Mouse (Mus musculus) liver, embryonic 13.5 days (tissue): ENCODE measurements around the gene 4930578G10Rik. TPM values are rescaled to one million over a fixed set of nuclear protein-coding genes. Genes with fewer than 3 reads are reported as not detected.

ENCODE experiments used
- ATAC-seq: fragments of 200-750 bp; cut with Nextera tagmentation; 2 replicates; pipeline ENCODE4 v1.8.0; 2017; ENCODE audit warnings: low read depth, mild to moderate bottlenecking, moderate number of reproducible peaks, moderate library complexity
- DNase-seq: peaks from one replicate; pipeline ENCODE4 v3.0.0; 2022
- H3K27ac ChIP-seq: fragments of 300-500 bp; sonication (generic); 2 replicates; pipeline ENCODE4 v1.5.1; 2015; ENCODE audit warnings: moderate library complexity, mild to moderate bottlenecking, inconsistent platforms
- H3K27me3 ChIP-seq: fragments of 300-500 bp; sonication (generic); 2 replicates; pipeline ENCODE4 v1.6.1; 2015; ENCODE audit warnings: mild to moderate bottlenecking, inconsistent platforms
- H3K36me3 ChIP-seq: fragments of 300-500 bp; sonication (generic); 2 replicates; pipeline ENCODE4 v1.6.1; 2015; ENCODE audit warnings: mild to moderate bottlenecking, inconsistent platforms
- H3K4me1 ChIP-seq: fragments of 300-500 bp; sonication (generic); replicated peaks from 2 replicates; pipeline ENCODE4 v1.6.1; 2015; ENCODE audit warnings: inconsistent platforms
- H3K4me2 ChIP-seq: fragments of 300-500 bp; sonication (generic); 2 replicates; pipeline ENCODE4 v1.6.1; 2015; ENCODE audit warnings: inconsistent platforms, mild to moderate bottlenecking, moderate library complexity
- H3K4me3 ChIP-seq: fragments of 300-500 bp; sonication (generic); replicated peaks from 2 replicates; pipeline ENCODE4 v1.5.1; 2015; ENCODE audit warnings: mild to moderate bottlenecking, inconsistent platforms
- H3K9ac ChIP-seq: fragments of 300-500 bp; sonication (generic); 2 replicates; pipeline ENCODE4 v1.6.1; 2015; ENCODE audit warnings: mild to moderate bottlenecking, inconsistent platforms
- H3K9me3 ChIP-seq: fragments of 300-500 bp; sonication (generic); replicated peaks from 2 replicates; pipeline ENCODE4 v1.6.1; 2016; ENCODE audit warnings: inconsistent platforms
- WGBS: fragments of 180-500 bp; shearing (Covaris S2); methylation state at CpG from one replicate; pipeline ENCODE4 v1.1.7; 2015; ENCODE audit not compliant: insufficient replicate concordance; 5-methylcytosine and 5-hydroxymethylcytosine counted together
- polyA plus RNA-seq: library from polyadenylated mRNA; unstranded; fragments of >200 nt; fragmentation: Nextera tagmentation; extraction: Ambion mirVana; gene quantifications from 2 replicates; pipeline ENCODE4 v1.2.1, GENCODE M21; 2015

The 4930578G10Rik gene
- polyA plus RNA-seq, 1 experiment from 2014 or later = not detected

DNA sequence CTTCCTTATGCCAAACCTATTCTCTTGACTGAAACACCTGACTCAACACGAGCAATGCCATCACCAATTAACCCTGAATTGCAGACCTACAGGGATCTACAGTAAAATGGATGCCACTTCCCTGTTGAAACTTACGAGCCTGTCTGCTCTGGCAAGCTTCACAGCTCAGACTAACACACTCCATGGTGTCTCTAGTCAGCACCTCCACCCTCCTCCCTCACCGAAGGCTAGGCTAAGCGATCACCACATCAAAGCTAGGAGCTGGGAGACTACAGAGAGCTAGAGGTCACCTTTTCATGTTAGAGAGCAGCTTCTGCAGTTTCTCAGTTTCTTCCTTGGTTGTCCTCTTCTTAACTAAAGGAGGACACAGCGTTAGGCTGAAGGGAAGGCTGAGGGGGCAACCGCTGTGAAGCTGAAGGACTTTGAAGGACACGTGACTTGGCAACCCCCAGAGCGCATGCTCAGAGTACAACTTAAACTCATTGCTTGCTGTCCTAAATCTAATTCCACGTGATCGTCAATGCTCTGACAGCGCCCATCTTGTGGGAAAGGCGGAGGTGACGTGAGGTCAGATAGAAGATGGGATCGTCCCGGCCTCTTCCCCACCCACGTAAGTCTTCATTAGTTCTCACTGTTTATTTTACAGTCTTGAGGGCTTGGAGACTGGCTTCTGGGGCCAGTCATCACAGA, 137.5 kb downstream of the 4930578G10Rik start:
- H3K4me2 ChIP-seq = no peak overlapping the region
- no peak for DNase-seq
- ATAC-seq = no peak
- H3K9me3 ChIP-seq = no peaks in the 10 kb centered on the region
- H3K27me3 ChIP-seq = peaks cover 3% of the 10 kb centered on the region
- H3K4me3 ChIP-seq = no peak overlapping the region
- peaks cover 59% of the 10 kb centered on the region for H3K4me1 ChIP-seq
- WGBS = 75% methylated on average over 16 of the region's 16 CpGs
- H3K27ac ChIP-seq = 0 out of 2 replicates have a peak overlapping the region, but pooled peaks have one; percentile 6
- no peaks in the 10 kb centered on the region for H3K36me3 ChIP-seq
- peak overlapping the region; percentile 16; the same call in 1 of the 2 replicates for H3K9ac ChIP-seq

DNA sequence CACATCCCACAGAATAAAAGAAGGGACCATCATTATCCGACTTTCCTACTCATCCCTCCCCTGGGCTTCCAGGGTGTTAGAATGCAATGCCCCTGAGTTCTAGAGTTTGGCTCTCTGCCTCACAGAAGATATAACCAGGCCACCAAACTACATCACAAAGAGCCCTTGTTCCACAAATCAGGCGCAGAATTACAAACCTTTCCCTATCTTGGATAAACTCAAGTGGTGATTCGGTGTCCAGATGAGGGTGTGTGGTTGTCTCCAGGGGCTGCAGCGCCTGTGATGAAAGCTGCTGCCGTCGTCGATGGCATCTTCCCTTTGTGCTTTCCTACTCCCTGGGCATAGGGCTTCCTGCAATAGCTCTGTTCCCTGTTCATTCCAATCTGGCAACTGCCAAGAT, 138.8 kb downstream of the 4930578G10Rik start, which contains the start of gene Fam205c:
TSS of gene Fam205c (minus strand) at position 101 of the 400 bp plus-strand sequence.
- no peaks in the 10 kb centered on the region for H3K9me3 ChIP-seq
- H3K4me2 ChIP-seq = no peak within 1 kb of the TSS
- WGBS = 79% methylated on average over 7 of the region's 7 CpGs
- no peak within 1 kb of the TSS for H3K4me3 ChIP-seq
- DNase-seq (no peak), ATAC-seq (no peak)
- H3K4me1 ChIP-seq = peaks cover 55% of the 10 kb centered on the region
- H3K27me3 ChIP-seq = peaks cover 3% of the 10 kb centered on the region
- H3K36me3 ChIP-seq = no peaks in the 10 kb centered on the region
- H3K9ac ChIP-seq = no peak within 1 kb of the TSS
- 0 out of 2 replicates have a peak within 1 kb of the TSS, but pooled peaks have one; percentile 6 for H3K27ac ChIP-seq

DNA sequence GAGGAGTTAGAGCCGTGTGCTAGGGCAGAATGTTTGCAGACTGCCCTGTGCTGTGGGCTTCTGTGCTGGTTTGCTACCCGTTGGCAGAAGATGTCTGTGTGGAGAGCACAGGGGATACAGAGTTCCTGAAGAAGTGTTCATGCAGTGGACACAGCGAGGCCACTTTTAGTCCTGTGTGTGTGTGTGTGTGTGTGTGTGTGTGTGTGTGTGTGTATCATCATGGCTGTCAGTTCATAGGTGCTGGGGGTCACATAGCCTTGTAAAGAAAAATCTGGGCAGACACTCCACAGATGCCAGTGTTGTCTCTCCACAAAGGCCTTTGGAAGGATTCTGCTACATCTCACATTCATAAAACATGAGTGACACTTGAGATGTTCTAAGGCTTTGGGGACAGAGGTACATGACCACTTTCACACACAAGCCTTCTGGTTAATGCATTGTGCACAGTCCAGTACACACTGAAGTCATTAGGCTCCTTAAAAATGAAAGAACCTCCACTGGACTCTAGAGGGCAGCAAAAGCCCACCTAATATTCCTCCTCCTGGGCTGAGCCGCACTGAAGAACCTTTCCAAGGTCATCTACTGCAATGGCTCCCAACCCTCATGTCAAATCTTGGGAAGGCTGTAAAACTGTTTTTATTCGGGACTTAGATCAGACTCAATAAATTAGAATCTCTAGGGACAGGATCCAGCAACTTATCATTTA, 141.4 kb downstream of the 4930578G10Rik start:
- H3K36me3 ChIP-seq = no peaks in the 10 kb centered on the region
- peaks cover 3% of the 10 kb centered on the region for H3K27me3 ChIP-seq
- H3K4me3 ChIP-seq = no peak overlapping the region
- no peak overlapping the region for H3K9ac ChIP-seq
- ATAC-seq (peak; percentile 45), DNase-seq (peak; percentile 65)
- 26% methylated on average over 5 of the region's 5 CpGs for WGBS
- peaks cover 54% of the 10 kb centered on the region for H3K4me1 ChIP-seq
- no peak overlapping the region for H3K4me2 ChIP-seq
- peak overlapping the region; percentile 79; the same call in 1 of the 2 replicates for H3K27ac ChIP-seq
- no peaks in the 10 kb centered on the region for H3K9me3 ChIP-seq

DNA sequence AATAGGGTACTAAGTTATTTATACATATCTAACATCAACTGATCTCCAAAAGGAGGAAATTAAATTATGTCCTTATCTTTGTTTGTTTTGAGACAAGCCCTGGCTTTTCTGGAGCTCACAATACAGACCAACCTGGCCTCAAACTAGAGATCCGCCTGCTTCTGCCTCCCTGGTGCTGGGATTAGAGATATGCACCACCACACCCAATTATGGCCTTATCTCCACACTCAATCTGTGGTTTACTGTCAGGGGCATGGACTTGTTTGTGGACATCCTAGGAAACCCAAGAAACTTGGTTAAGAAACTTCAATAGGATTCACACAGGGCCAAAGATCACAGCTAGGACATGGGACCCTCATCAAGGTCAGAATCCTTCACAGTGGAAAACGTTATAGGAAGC, 142.3 kb downstream of the 4930578G10Rik start:
- 47% methylated on average over 2 of the region's 2 CpGs for WGBS
- ATAC-seq (peak; percentile 30), DNase-seq (peak; percentile 47)
- Histone ChIP-seq H3K27me3 (peaks cover 3% of the 10 kb centered on the region; the same call in 1 of the 2 replicates), H3K9me3 (no peaks in the 10 kb centered on the region), H3K4me1 (peaks cover 60% of the 10 kb centered on the region), H3K4me3 (no peak overlapping the region), H3K27ac (peak overlapping the region; percentile 79), H3K4me2 (no peak overlapping the region), H3K9ac (no peak overlapping the region), H3K36me3 (peaks cover 6% of the 10 kb centered on the region; the same call in 1 of the 2 replicates)

DNA sequence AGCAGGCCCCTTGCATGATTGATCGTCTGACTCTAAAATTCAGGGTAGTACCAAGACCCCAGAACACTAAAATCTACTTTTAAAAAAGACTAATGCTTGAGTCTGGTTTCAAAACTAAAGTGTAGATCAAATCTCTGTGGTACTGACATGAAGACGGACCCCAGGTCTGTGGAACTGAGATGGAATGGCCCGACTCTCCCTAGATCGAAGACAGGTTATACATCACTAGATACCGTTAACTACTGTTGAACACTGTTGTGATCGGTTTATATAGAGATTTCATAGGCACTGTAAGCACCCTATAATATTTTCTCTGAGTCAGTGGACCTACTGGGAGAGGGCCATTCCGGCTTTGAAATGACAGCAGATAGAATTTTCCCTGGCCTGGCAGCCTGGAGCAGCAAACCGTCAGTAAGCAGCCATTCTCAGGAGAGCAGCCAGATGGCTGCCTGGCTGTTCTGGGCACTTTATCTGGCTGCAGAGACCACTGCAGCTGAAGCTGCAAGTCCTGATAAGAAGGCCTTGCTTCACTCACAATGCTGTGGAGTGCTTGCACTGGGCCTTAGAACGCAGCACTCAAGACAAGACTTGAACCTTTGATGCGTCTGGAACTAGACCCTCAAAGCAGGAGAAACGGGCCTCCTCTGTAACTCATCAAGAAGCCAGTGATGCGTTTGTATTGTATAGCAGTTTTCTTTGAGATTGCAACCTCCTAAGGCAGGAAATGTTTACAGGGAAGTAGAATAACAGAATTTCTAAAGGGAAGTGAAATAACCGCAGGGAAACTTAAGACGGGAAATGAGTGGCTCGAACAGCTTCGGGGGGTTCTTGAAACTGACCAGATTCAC, 144.7 kb downstream of the 4930578G10Rik start:
- peak overlapping the region; percentile 94 for H3K27ac ChIP-seq

DNA sequence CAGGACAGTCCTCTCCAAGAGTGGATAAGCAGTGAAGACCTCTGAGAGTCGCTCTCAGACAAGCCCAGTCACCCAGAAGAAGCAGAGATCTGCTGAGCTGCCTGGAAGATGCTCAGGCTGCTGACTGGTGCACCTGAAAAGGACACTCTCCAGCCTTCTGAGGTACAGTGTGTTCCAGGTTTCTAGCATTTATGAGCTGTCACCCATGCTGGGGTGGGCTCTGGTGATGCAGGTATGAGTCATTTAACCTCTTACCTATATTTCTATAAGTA, 145.3 kb downstream of the 4930578G10Rik start:
- ATAC-seq (peak; percentile 70), DNase-seq (no peak)
- Histone ChIP-seq H3K27me3 (no peaks in the 10 kb centered on the region), H3K36me3 (peaks cover 6% of the 10 kb centered on the region; the same call in 1 of the 2 replicates), H3K4me2 (peak overlapping the region; percentile 64), H3K27ac (peak overlapping the region; percentile 94), H3K4me3 (peak overlapping the region; percentile 61), H3K4me1 (peaks cover 58% of the 10 kb centered on the region), H3K9me3 (no peaks in the 10 kb centered on the region), H3K9ac (peak overlapping the region; percentile 80)
- 5% methylated on average over 1 of the region's 1 CpGs for WGBS

More for the DNA sequence above, 144.7 kb downstream of the 4930578G10Rik start:
- H3K4me2 ChIP-seq = peak overlapping the region; percentile 64
- ATAC-seq (peak; percentile 99), DNase-seq (peak; percentile 83)
- peaks cover 6% of the 10 kb centered on the region; the same call in 1 of the 2 replicates for H3K36me3 ChIP-seq
- no peaks in the 10 kb centered on the region for H3K9me3 ChIP-seq
- peak overlapping the region; percentile 61 for H3K4me3 ChIP-seq
- 27% methylated on average over 16 of the region's 16 CpGs for WGBS
- H3K9ac ChIP-seq = peak overlapping the region; percentile 80
- H3K4me1 ChIP-seq = peaks cover 58% of the 10 kb centered on the region
- no peaks in the 10 kb centered on the region for H3K27me3 ChIP-seq

DNA sequence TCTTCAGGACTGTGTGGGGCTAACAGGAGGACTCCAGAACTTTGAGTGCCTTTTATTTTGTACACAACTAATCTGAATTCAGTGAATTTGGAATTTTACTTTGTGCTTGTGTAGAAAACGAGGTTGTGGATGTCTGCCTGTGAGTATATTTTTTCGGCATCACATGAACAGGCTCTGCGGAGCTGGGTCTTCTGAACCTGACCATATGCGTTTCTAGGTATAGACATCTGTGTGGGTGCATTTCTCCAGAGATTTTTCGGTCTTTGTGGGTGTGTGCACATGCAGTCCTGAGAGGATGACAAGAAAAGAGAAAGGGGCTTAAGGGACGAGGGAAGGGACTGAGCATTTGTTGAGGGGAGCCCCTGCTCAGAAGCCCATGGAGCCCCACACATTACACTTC, 151.6 kb downstream of the 4930578G10Rik start:
- no peak overlapping the region for H3K4me2 ChIP-seq
- ATAC-seq = no peak
- H3K9me3 ChIP-seq = no peaks in the 10 kb centered on the region
- H3K27me3 ChIP-seq = no peaks in the 10 kb centered on the region
- H3K27ac ChIP-seq = no peak overlapping the region
- WGBS = 75% methylated on average over 6 of the region's 6 CpGs
- peaks cover 5% of the 10 kb centered on the region; the same call in 1 of the 2 replicates for H3K36me3 ChIP-seq
- no peak overlapping the region for H3K9ac ChIP-seq
- DNase-seq = no peak
- peaks cover 14% of the 10 kb centered on the region for H3K4me1 ChIP-seq
- H3K4me3 ChIP-seq = no peak overlapping the region

DNA sequence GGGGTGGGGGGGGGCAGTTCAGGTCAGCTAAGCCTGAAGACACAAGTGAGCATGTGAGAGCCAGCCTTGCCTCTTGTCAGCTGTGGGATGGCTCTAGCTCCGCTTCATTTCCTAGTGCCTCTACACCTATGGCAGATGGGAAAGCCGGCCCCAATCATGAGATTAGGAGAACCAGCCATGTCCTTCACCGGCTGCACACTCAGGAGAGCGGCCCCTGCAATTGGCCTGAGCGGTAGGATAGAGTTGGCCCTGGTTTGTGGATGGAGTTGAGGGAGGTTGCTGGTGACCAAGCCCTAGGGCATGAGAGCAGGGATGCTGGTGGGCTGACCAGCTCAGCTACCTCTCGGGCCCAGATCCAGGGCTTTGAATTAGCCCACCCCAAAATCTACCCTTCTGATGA, 153.5 kb downstream of the 4930578G10Rik start:
- Histone ChIP-seq H3K4me2 (no peak overlapping the region), H3K27ac (no peak overlapping the region), H3K4me3 (no peak overlapping the region), H3K9me3 (no peaks in the 10 kb centered on the region), H3K36me3 (no peaks in the 10 kb centered on the region), H3K27me3 (no peaks in the 10 kb centered on the region), H3K4me1 (0 out of 2 replicates have a peak, but pooled peaks cover 6% of the 10 kb centered on the region), H3K9ac (no peak overlapping the region)
- 80% methylated on average over 6 of the region's 6 CpGs for WGBS
- DNase-seq (no peak), ATAC-seq (no peak)

DNA sequence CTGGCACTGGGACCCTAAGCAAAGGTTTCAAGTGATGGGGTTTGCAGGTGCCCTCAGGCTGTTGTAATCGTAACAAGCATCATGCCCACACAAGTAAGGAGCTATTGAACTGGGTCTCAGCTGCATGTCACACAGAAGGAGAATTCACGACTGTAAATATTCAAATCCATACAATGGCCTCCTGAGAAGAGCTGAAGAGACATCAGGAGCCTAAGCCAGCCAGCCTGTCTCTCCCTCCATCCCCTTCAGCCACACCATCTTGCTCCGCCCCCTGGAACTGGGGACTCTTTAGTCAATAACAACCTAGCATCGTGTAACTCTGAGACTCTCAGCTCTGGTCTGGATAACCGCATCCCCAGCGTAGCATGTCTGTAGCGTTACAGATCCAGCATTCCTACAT, 155.8 kb downstream of the 4930578G10Rik start:
- no peak for ATAC-seq
- 76% methylated on average over 7 of the region's 7 CpGs for WGBS

DNA sequence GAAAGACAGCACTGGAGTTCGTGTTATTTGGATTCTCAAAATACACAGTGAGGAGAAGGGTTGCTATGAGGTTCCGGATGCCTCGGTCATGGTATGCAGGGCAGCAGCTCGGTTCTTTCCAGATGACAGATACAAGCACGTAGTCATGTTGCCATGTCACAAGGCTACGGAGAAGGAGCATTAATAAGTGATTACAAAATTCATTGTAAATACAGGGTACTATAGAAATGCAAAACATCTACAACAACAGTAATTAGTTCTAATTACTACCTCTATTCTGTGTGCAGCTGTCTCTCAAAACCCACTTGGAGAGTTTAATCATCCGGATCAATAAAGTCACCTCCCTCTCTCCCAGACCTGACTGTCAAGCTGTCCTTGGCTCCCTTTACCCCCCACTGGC, 159.8 kb downstream of the 4930578G10Rik start:
- H3K9ac ChIP-seq = no peak overlapping the region
- H3K36me3 ChIP-seq = no peaks in the 10 kb centered on the region
- peaks cover 5% of the 10 kb centered on the region for H3K27me3 ChIP-seq
- DNase-seq (no peak), ATAC-seq (no peak)
- WGBS = 80% methylated on average over 7 of the region's 7 CpGs
- H3K27ac ChIP-seq = no peak overlapping the region
- no peak overlapping the region for H3K4me2 ChIP-seq
- 0 out of 2 replicates have a peak, but pooled peaks cover 3% of the 10 kb centered on the region for H3K4me1 ChIP-seq
- H3K9me3 ChIP-seq = no peaks in the 10 kb centered on the region
- H3K4me3 ChIP-seq = no peak overlapping the region

More for the DNA sequence above, 155.8 kb downstream of the 4930578G10Rik start:
- Histone ChIP-seq H3K27me3 (no peaks in the 10 kb centered on the region), H3K9ac (no peak overlapping the region), H3K4me1 (0 out of 2 replicates have a peak, but pooled peaks cover 6% of the 10 kb centered on the region), H3K4me3 (no peak overlapping the region), H3K27ac (no peak overlapping the region), H3K4me2 (no peak overlapping the region), H3K9me3 (no peaks in the 10 kb centered on the region), H3K36me3 (no peaks in the 10 kb centered on the region)
- no peak for DNase-seq
